Mouse (Mus musculus): ENCODE results near the gene Filip1.

The Filip1 gene

DNA sequence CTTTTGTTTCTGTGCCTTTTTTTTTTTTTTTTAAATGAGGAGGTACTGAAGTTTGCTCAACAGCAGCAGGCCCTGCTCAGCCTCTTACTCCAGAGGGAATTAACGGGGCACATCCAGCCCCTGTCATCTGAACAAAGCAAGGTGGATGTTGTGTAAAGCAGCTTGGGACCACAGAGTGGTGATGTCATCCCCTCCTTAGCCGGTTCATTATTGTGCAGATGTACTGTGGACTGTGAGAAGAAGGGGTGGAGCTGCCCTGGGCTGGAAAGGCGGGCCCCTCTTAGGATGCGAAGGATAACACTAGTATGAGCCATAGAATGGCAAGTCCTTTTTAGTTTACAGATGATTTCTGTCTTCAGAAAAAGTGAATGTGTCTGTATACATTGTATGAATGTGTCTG is 181.8 kb downstream of the Filip1 start:
- no peak for TF ChIP-seq CTCF (conservative IDR thresholded peaks at IDR 0.05; ENCODE audit: low read length)
- TF ChIP-seq POU5F1 (IDR thresholded peaks at IDR 0.05; ENCODE audit: borderline replicate concordance, low read length): no peak
- TF ChIP-seq NANOG (IDR thresholded peaks at IDR 0.05; ENCODE audit: borderline replicate concordance, low read length): no peak
- Histone ChIP-seq H3K9me3 (ENCODE audit: low read length) (no peaks in the 10 kb centered on the region), H3K27me3 (ENCODE audit: insufficient read depth, low read length) (peaks cover 11% of the 10 kb centered on the region; the same call in 1 of the 2 replicates), H3K4me1 (replicated peaks; ENCODE audit: low read depth, low read length) (peaks cover 17% of the 10 kb centered on the region), H3K36me3 (ENCODE audit: insufficient read depth, low read length) (no peaks in the 10 kb centered on the region), H3K4me3 (replicated peaks; ENCODE audit: low read length) (no peak overlapping the region)

DNA sequence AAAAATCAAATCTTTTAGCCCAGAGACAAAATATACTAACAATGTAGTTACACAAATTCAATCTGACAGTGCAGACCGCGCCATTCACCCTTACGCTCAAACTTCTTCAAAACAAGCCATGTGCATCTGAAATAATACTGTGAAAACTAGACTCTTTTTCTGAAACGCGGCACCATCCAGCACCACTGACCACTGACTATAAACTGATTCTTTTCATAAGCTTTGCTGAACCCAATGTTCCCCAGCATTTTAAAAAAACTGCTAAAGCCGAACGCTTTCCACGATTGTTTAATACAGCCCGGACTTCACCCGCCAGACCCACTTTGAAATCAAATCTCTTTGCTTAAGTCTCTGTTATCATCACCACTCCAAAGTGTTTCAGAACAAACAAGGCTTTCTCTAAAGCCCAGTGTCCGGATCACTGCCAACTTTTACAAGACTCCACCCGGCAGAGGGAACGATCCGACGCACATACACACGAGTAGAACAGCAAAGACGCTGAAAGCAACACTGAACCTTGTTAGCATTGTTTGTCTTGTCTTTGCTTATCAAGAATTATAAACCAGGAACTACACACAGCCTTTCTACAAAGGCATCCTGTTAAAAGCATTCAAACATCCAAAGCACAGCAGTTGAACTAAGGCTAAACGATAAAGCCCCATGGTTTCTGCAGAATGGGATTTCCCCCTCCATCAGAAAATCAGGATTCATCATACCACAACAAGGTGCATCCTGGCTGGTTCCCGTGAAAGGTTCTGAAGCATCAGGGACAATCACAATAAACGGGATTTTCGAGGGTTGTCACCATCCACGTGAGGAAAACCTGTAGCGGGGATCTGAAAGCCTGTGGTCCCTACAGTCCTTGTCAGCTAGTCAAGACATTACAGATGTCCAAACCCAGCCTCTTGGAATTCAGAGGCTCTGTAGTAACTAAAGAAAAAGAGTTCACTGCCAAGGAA is 182.5 kb downstream of the Filip1 start:
- Histone ChIP-seq H3K4me1 (replicated peaks; ENCODE audit: low read depth, low read length) (peaks cover 17% of the 10 kb centered on the region), H3K4me3 (replicated peaks; ENCODE audit: low read length) (no peak overlapping the region), H3K36me3 (ENCODE audit: insufficient read depth, low read length) (no peaks in the 10 kb centered on the region), H3K27me3 (ENCODE audit: insufficient read depth, low read length) (peaks cover 11% of the 10 kb centered on the region; the same call in 1 of the 2 replicates), H3K9me3 (ENCODE audit: low read length) (no peaks in the 10 kb centered on the region)
- TF ChIP-seq POU5F1 (IDR thresholded peaks at IDR 0.05; ENCODE audit: borderline replicate concordance, low read length) (no peak), CTCF (conservative IDR thresholded peaks at IDR 0.05; ENCODE audit: low read length) (no peak), NANOG (IDR thresholded peaks at IDR 0.05; ENCODE audit: borderline replicate concordance, low read length) (no peak)

DNA sequence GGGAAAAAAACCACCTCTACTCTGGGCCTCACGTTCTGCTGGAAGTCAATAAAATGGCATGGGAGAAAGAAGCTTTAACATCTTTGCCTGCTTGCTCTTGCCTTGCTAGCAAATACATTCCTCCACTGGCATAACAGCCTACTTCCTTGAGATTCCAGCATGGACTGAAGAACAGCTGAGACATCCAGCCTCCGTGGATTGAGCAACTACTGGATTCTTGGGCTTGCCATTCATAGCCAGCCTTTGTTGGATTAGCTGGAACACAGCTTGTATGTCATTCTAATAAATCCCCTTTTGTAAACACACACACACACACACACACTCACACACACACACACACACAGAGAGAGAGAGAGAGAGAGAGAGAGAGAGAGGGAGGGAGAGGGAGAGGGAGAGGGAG is 185.6 kb downstream of the Filip1 start:
- no peak for TF ChIP-seq NANOG (IDR thresholded peaks at IDR 0.05; ENCODE audit: borderline replicate concordance, low read length)
- no peak for TF ChIP-seq CTCF (conservative IDR thresholded peaks at IDR 0.05; ENCODE audit: low read length)
- TF ChIP-seq POU5F1 (IDR thresholded peaks at IDR 0.05; ENCODE audit: borderline replicate concordance, low read length): no peak
- no peak overlapping the region for H3K4me3 ChIP-seq (replicated peaks; ENCODE audit: low read length)
- no peaks in the 10 kb centered on the region for H3K36me3 ChIP-seq (ENCODE audit: insufficient read depth, low read length)
- H3K27me3 ChIP-seq (ENCODE audit: insufficient read depth, low read length): peaks cover 9% of the 10 kb centered on the region; the same call in 1 of the 2 replicates
- peaks cover 17% of the 10 kb centered on the region for H3K4me1 ChIP-seq (replicated peaks; ENCODE audit: low read depth, low read length)
- no peaks in the 10 kb centered on the region for H3K9me3 ChIP-seq (ENCODE audit: low read length)

DNA sequence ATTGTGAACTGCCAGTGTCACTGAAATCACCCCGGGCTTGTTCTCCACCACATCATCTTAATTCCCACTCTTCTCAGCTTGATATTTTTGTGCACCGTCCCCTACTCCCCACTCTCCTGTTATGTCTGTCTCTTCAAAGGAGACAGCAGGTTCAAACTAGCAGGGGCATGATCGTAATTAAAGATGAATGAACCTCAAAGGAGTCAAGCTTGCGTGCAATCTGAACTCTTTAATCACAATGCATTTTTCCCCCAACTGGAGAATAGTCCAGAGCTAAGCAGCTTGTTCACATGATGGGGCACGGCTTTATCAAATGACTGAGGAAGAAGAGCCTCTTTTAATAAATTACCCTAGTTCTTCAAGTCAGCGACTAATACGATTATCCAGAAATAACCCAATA is 187.1 kb downstream of the Filip1 start:
- TF ChIP-seq CTCF (conservative IDR thresholded peaks at IDR 0.05; ENCODE audit: low read length) (no peak), POU5F1 (IDR thresholded peaks at IDR 0.05; ENCODE audit: borderline replicate concordance, low read length) (no peak)
- Histone ChIP-seq H3K9me3 (ENCODE audit: low read length) (no peaks in the 10 kb centered on the region), H3K36me3 (ENCODE audit: insufficient read depth, low read length) (no peaks in the 10 kb centered on the region), H3K4me3 (replicated peaks; ENCODE audit: low read length) (no peak overlapping the region), H3K27me3 (ENCODE audit: insufficient read depth, low read length) (peaks cover 4% of the 10 kb centered on the region; the same call in 1 of the 2 replicates), H3K4me1 (replicated peaks; ENCODE audit: low read depth, low read length) (peaks cover 7% of the 10 kb centered on the region; the same call in 1 of the 2 replicates)

DNA sequence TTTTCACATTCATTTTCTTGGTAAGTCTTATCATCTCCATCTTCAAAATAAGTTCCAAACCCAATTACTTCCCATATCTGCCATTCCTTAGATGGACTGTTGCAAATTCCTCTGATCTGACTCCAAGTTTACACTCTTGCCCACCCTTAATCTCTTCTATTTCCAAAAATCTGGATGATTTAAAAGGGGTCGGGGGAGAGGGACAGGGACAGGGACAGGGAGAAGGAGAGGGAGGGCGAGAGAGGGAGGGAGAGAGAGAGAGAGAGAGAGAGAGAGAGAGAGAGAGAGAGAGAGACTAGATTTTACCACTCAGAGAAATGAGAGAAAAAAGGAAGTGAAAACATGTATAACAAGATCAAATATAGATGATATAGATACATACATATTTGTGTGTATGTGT is 188.8 kb downstream of the Filip1 start:
- no peak overlapping the region for H3K4me3 ChIP-seq (replicated peaks; ENCODE audit: low read length)
- no peaks in the 10 kb centered on the region for H3K4me1 ChIP-seq (replicated peaks; ENCODE audit: low read depth, low read length)
- no peaks in the 10 kb centered on the region; the same call in 1 of the 2 replicates for H3K9me3 ChIP-seq (ENCODE audit: low read length)
- TF ChIP-seq CTCF (conservative IDR thresholded peaks at IDR 0.05; ENCODE audit: low read length) (no peak), NANOG (IDR thresholded peaks at IDR 0.05; ENCODE audit: borderline replicate concordance, low read length) (no peak), POU5F1 (IDR thresholded peaks at IDR 0.05; ENCODE audit: borderline replicate concordance, low read length) (no peak)
- no peaks in the 10 kb centered on the region for H3K36me3 ChIP-seq (ENCODE audit: insufficient read depth, low read length)
- H3K27me3 ChIP-seq (ENCODE audit: insufficient read depth, low read length): peaks cover 16% of the 10 kb centered on the region

DNA sequence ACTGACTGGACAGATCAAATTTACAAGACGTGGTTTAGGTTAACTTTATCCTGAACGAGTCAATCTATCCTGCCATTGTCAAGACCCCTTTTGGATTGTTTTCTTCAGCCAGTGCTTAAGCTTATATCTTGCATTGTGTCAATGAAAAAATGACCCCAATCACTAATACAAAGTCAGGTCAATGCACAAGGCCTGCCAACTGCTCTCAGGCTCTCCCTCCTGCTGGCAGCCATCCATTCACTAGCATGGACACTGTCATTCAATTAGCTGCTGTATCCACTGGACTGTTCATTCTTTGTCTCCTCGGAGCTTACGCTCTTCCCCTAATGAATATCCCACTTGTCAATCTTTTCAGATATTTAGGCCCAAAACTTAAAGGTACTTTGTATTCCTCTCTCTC is 189.2 kb downstream of the Filip1 start:
- Histone ChIP-seq H3K4me1 (replicated peaks; ENCODE audit: low read depth, low read length) (no peaks in the 10 kb centered on the region), H3K9me3 (ENCODE audit: low read length) (no peaks in the 10 kb centered on the region; the same call in 1 of the 2 replicates), H3K36me3 (ENCODE audit: insufficient read depth, low read length) (no peaks in the 10 kb centered on the region), H3K27me3 (ENCODE audit: insufficient read depth, low read length) (peaks cover 17% of the 10 kb centered on the region), H3K4me3 (replicated peaks; ENCODE audit: low read length) (no peak overlapping the region)
- TF ChIP-seq NANOG (IDR thresholded peaks at IDR 0.05; ENCODE audit: borderline replicate concordance, low read length) (no peak), CTCF (conservative IDR thresholded peaks at IDR 0.05; ENCODE audit: low read length) (no peak), POU5F1 (IDR thresholded peaks at IDR 0.05; ENCODE audit: borderline replicate concordance, low read length) (no peak)

DNA sequence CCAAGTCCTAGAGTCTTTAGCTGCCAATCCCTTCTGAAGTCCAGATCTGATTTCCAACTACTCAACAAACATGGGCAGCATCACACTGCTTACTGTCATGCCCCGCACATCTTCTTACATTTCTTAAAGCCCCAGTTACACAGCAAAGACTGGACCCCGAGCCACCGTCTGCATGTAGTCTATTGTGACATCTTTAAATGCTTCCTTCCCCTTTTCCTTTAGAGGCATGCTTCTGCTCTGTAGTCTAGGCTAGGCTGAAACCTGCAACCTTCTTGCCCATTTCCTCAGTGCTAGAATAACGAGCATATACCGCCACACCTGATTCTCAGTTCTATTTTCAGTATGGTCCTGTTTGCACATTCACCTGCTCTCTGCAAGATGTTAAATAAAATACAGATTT is 196.2 kb downstream of the Filip1 start:
- no peak for TF ChIP-seq POU5F1 (IDR thresholded peaks at IDR 0.05; ENCODE audit: borderline replicate concordance, low read length)
- TF ChIP-seq NANOG (IDR thresholded peaks at IDR 0.05; ENCODE audit: borderline replicate concordance, low read length): no peak
- H3K36me3 ChIP-seq (ENCODE audit: insufficient read depth, low read length): no peaks in the 10 kb centered on the region

DNA sequence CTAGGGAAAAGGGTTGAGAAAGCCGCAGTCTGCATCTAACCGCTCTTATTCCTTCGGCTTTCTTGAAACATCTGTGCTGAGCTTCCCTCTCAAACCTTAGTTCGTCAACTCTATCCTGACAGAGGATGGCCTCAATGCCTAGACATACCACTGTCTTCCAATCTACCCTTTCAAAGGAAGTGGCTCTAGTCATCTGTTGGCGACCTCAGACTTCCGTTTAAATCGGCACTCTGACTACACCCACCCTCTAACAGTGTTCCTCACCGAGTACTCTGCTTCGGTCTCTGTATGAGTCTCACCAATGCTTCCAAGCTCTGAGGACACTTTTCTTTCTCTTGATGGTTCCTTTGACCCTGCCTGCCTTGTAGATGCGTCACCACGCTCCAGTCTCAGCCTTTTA is 196.6 kb downstream of the Filip1 start:
- Histone ChIP-seq H3K27me3 (ENCODE audit: insufficient read depth, low read length) (peaks cover 21% of the 10 kb centered on the region), H3K4me3 (replicated peaks; ENCODE audit: low read length) (no peak overlapping the region), H3K36me3 (ENCODE audit: insufficient read depth, low read length) (no peaks in the 10 kb centered on the region), H3K4me1 (replicated peaks; ENCODE audit: low read depth, low read length) (no peaks in the 10 kb centered on the region), H3K9me3 (ENCODE audit: low read length) (no peaks in the 10 kb centered on the region; the same call in 1 of the 2 replicates)
- no peak for TF ChIP-seq NANOG (IDR thresholded peaks at IDR 0.05; ENCODE audit: borderline replicate concordance, low read length)
- TF ChIP-seq CTCF (conservative IDR thresholded peaks at IDR 0.05; ENCODE audit: low read length): no peak
- TF ChIP-seq POU5F1 (IDR thresholded peaks at IDR 0.05; ENCODE audit: borderline replicate concordance, low read length): no peak

More for the DNA sequence above, 196.2 kb downstream of the Filip1 start:
- no peak overlapping the region for H3K4me3 ChIP-seq (replicated peaks; ENCODE audit: low read length)
- H3K9me3 ChIP-seq (ENCODE audit: low read length): no peaks in the 10 kb centered on the region; the same call in 1 of the 2 replicates
- no peaks in the 10 kb centered on the region for H3K4me1 ChIP-seq (replicated peaks; ENCODE audit: low read depth, low read length)
- H3K27me3 ChIP-seq (ENCODE audit: insufficient read depth, low read length): peaks cover 21% of the 10 kb centered on the region
